Mouse (Mus musculus) hindbrain, embryonic 14.5 days (tissue): ENCODE data around the gene Plekha4. TPM values are rescaled to one million over a fixed set of nuclear protein-coding genes. Genes with fewer than 3 reads are reported as not detected.

Source experiments
- ATAC-seq: fragments of 200-750 bp; cut with Nextera tagmentation; 2 replicates; pipeline ENCODE4 v1.8.0; 2017; ENCODE audit warnings: moderate number of reproducible peaks, mild to moderate bottlenecking, moderate TSS enrichment, moderate library complexity; ENCODE audit not compliant: low FRiP score
- DNase-seq: peaks from one replicate; pipeline ENCODE4 v3.0.0-alpha.2; 2015; ENCODE audit warnings: low spot score
- H3K27ac ChIP-seq: fragments of 300-500 bp; sonication (generic); 2 replicates; pipeline ENCODE4 v1.5.1; 2014; ENCODE audit warnings: mild to moderate bottlenecking, moderate library complexity
- H3K27me3 ChIP-seq: fragments of 300-500 bp; sonication (generic); 2 replicates; pipeline ENCODE4 v1.6.1; 2014; ENCODE audit warnings: mild to moderate bottlenecking, low read length, mixed read lengths; ENCODE audit not compliant: control insufficient read depth, insufficient read depth
- H3K36me3 ChIP-seq: fragments of 300-500 bp; sonication (generic); replicated peaks from 2 replicates; pipeline ENCODE4 v1.6.1; 2014; ENCODE audit not compliant: control insufficient read depth, insufficient read depth
- H3K4me1 ChIP-seq: fragments of 300-500 bp; sonication (generic); replicated peaks from 2 replicates; pipeline ENCODE4 v1.6.1; 2014; ENCODE audit warnings: antibody characterized with exemption, low read length, mixed read lengths; ENCODE audit not compliant: control insufficient read depth, insufficient read depth
- H3K4me2 ChIP-seq: fragments of 300-500 bp; sonication (generic); replicated peaks from 2 replicates; pipeline ENCODE4 v1.6.1; 2014; ENCODE audit warnings: mild to moderate bottlenecking, moderate library complexity
- H3K4me3 ChIP-seq: fragments of 300-500 bp; sonication (generic); replicated peaks from 2 replicates; pipeline ENCODE4 v1.5.1; 2014; ENCODE audit warnings: mild to moderate bottlenecking, low read length
- H3K9ac ChIP-seq: fragments of 300-500 bp; sonication (generic); 2 replicates; pipeline ENCODE4 v1.6.1; 2014
- H3K9me3 ChIP-seq: fragments of 300-500 bp; sonication (generic); 2 replicates; pipeline ENCODE4 v1.6.1; 2016; ENCODE audit warnings: low read length; ENCODE audit not compliant: control insufficient read depth
- WGBS: fragments of 180-500 bp; shearing (Covaris S2); extraction: QIAGEN DNeasy Blood & Tissue Kit; methylation state at CpG from one replicate; pipeline ENCODE4 v1.1.7; 2014; 5-methylcytosine and 5-hydroxymethylcytosine counted together
- polyA plus RNA-seq: library from polyadenylated mRNA; unstranded; fragments of >200 nt; fragmentation: Nextera tagmentation; extraction: Ambion mirVana; gene quantifications from 2 replicates; pipeline ENCODE4 v1.2.1, GENCODE M21; 2014

Gene Plekha4
- polyA plus RNA-seq, 1 experiment from 2014 or later = 2.3 TPM

DNA sequence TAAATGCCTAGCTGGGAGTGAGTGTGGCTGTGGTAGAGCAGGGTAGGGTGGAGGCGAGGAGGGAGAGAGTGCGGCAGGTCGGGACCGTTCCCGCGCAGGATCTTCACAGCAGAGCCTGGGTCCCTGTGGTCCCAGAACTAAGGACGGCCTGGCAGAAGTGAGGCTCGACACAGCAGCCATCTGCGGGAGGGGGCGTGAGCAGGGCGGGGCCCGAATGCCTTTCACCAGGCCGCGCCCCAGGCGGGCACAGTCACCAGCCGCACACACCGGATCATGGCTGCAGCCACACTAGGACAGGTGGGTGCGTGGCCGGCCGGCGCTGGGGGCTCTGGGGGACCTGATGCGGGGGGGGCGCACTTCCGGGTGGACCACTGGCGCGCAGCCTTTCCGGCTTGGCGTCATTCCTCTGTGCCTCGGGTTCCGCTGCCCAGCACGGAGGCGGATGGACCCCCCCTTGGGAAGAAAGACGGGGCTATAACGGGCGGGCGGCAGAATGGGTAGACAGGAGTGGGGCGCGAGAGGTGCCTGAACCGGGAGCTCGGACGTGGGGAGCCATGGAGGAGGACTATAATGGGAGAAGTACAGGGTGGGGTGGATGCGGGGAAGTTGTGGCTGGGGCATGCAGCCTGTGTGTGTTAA is 44.1 kb downstream of the Plekha4 start, which contains the start of gene Bcat2:
Gene Bcat2, plus strand, starts transcription at position 51 of the 639 bp plus-strand sequence.
- Histone ChIP-seq H3K36me3 (no peaks in the 10 kb centered on the region), H3K9ac (peak within 1 kb of the TSS; percentile 91), H3K4me1 (peaks cover 22% of the 10 kb centered on the region), H3K9me3 (no peaks in the 10 kb centered on the region), H3K27me3 (no peaks in the 10 kb centered on the region), H3K4me2 (peak within 1 kb of the TSS; percentile 62), H3K4me3 (peak within 1 kb of the TSS; percentile 63), H3K27ac (peak within 1 kb of the TSS; percentile 80)
- under 1% methylated on average over 40 of the region's 42 CpGs for WGBS
- ATAC-seq (peak; percentile 66; the same call in 1 of the 2 replicates), DNase-seq (peak; percentile 69)

DNA sequence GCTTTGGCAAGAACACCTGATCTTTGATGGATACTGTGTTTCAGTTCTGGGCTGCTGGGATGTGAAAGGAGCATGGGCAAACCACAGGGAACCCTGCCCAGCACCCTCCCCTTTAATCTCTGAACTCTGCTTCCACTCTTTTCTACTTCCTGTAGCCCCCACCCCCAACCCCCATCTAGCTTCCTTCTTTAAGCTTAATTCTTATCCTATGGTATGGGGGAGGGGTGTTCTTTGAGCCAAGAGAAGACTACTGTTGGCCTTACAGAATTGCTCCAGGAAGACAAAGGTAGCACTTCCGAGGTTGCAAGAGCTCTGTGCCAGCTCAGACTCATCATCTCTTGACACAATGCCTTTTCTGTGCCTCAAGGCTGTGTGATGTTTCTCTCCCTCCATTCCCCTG is 45.8 kb downstream of the Plekha4 start:
- 0 out of 2 replicates have a peak overlapping the region, but pooled peaks have one; percentile 62 for H3K4me2 ChIP-seq
- H3K36me3 ChIP-seq = peaks cover 6% of the 10 kb centered on the region; the same call in 1 of the 2 replicates
- no peak overlapping the region for H3K9ac ChIP-seq
- WGBS = 65% methylated on average over 1 of the region's 1 CpGs
- H3K27ac ChIP-seq = no peak overlapping the region
- DNase-seq (no peak), ATAC-seq (no peak)
- no peak overlapping the region for H3K4me3 ChIP-seq
- H3K9me3 ChIP-seq = no peaks in the 10 kb centered on the region
- H3K4me1 ChIP-seq = peaks cover 22% of the 10 kb centered on the region
- no peaks in the 10 kb centered on the region for H3K27me3 ChIP-seq

DNA sequence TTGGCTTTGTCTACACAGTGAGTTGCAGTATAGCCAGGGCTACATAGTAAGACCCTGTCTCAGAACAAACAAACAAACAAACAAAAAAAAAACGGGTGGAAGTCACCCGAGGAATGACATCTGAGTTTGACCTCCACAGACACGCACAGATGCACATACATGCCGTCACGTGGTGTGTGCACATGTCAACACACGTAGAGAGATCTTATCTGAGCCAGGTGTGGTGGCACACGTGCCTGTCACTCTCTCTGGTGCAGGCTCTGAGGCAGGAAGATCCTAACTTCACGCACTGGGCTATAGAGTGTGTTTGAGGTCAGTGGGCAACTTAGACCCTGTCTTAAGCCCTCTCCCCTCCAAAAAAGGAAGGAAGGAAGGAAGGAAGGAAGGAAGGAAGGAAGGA is 47.8 kb downstream of the Plekha4 start:
- Histone ChIP-seq H3K9me3 (no peaks in the 10 kb centered on the region), H3K36me3 (peaks cover 9% of the 10 kb centered on the region; the same call in 1 of the 2 replicates), H3K4me2 (no peak overlapping the region), H3K4me3 (no peak overlapping the region), H3K27ac (no peak overlapping the region), H3K27me3 (no peaks in the 10 kb centered on the region), H3K4me1 (peaks cover 15% of the 10 kb centered on the region), H3K9ac (no peak overlapping the region)
- ATAC-seq = no peak
- DNase-seq = no peak
- 83% methylated on average over 8 of the region's 8 CpGs for WGBS

DNA sequence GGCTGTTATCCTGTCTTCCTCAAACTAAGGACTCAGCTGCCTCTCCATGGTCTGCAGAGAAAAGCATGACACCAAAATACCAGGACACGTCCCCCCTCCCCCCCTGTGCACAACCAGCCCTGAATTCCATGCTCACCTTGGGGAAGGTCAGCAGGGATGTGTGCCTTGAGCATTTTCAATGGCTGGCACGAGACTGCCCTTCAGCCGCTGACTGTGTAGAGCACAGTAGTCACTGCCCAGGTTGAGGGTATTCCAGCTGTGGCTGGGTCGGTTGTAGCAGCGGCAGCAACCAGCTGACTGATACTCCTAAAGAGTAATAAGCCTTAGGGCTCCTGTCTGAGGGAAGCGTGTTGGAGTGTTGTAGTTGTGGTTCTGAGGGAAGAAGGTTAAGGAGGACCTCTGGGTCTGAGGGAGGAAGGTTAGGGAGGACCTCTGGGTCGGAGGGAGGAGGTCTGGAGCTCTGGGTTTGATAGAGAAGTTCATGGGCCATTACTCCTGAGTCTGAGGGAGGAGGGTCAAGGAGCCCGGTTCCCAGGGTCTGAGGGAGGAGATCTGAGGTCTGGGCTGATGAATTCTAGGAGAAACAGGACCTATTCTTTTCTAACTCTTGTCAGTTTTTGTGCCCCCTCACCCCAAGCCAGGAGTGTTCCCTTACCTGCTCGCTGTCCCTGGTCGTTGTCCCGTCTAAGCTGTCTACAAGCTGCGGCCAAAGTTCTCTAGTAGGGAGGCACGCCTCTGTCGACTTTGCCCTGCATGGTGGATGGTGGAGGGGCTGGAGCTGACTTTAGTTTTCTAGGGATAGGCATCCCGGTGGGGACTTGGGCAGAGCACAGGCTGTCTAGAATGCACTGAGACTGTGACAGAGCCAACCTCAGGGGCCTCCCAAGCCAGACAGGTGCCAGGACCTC is 48.6 kb downstream of the Plekha4 start:
- WGBS = 89% methylated on average over 15 of the region's 15 CpGs
- Histone ChIP-seq H3K27me3 (no peaks in the 10 kb centered on the region), H3K4me3 (no peak overlapping the region), H3K4me1 (peaks cover 15% of the 10 kb centered on the region), H3K27ac (no peak overlapping the region), H3K9me3 (no peaks in the 10 kb centered on the region), H3K36me3 (peaks cover 10% of the 10 kb centered on the region; the same call in 1 of the 2 replicates), H3K9ac (no peak overlapping the region), H3K4me2 (no peak overlapping the region)
- ATAC-seq (no peak), DNase-seq (no peak)

DNA sequence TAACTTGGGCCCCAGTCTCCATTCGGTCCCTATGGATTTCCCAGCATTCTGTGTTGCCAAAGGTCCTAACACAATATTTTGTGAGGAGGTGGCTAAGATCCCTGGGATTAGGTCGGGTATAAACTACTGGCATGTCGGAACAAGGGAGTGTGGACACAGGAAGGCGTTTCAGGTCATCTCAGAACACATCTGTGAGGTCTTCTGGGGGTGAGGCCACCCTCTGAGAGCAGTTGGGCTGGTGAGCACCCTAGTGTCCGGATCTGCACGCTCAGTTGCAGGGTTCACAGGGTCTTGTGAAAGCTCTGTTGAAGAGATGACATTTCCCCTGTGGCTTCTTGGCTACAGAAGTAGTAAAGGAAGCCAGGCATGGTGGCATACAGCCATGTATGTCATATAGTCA is 59.8 kb downstream of the Plekha4 start:
- DNase-seq = no peak
- H3K9ac ChIP-seq = no peak overlapping the region
- no peaks in the 10 kb centered on the region for H3K27me3 ChIP-seq
- no peak overlapping the region for H3K27ac ChIP-seq
- H3K4me1 ChIP-seq = no peaks in the 10 kb centered on the region; the same call in 1 of the 2 replicates
- ATAC-seq = no peak
- no peak overlapping the region for H3K4me2 ChIP-seq
- H3K36me3 ChIP-seq = peaks cover 13% of the 10 kb centered on the region
- 93% methylated on average over 6 of the region's 6 CpGs for WGBS
- H3K4me3 ChIP-seq = no peak overlapping the region
- no peaks in the 10 kb centered on the region for H3K9me3 ChIP-seq

DNA sequence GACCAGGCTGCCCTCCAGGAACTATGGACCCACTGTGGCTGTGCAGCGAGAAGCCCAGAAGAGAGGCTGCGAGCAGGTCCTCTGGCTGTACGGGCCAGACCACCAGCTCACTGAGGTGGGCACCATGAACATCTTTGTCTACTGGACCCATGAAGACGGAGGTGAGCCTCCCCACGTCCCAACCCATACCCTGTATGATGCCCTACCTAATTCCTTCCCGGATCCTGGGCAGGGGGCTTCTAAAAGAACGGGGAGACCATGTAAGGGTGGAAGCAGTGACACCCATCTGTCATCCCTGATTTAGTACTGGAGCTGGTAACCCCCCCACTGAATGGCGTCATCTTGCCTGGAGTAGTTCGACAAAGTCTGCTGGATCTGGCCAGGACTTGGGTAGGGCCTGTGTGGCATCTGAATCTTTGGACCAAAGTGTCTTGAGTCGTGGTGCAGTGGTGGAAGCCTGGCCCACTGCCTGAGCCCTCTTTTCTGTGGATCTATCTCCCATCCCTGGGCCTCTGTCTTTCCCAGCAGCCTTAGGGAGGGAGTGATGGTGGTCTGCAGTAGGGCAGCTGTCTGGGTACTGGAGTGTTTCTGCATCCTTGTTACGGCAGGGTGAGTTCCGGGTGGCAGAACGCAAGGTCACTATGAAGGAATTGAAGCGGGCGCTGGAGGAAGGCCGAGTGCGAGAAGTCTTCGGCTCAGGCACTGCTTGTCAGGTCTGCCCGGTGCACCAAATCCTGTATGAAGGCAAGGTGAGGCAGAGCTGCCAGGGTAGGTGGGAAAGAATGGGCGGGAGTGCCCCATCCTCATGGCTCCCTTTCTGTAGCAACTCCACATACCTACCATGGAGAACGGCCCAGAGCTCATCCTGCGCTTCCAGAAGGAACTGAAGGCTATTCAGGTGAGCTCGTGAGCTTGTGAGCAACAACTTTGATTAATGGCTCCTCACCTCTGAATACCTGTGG is 61.8 kb downstream of the Plekha4 start:
- ATAC-seq (no peak), DNase-seq (no peak)
- 97% methylated on average over 23 of the region's 23 CpGs for WGBS
- Histone ChIP-seq H3K9ac (no peak overlapping the region), H3K27ac (no peak overlapping the region), H3K9me3 (no peaks in the 10 kb centered on the region), H3K4me3 (no peak overlapping the region), H3K36me3 (peaks cover 9% of the 10 kb centered on the region), H3K27me3 (no peaks in the 10 kb centered on the region), H3K4me1 (no peaks in the 10 kb centered on the region; the same call in 1 of the 2 replicates), H3K4me2 (no peak overlapping the region)

DNA sequence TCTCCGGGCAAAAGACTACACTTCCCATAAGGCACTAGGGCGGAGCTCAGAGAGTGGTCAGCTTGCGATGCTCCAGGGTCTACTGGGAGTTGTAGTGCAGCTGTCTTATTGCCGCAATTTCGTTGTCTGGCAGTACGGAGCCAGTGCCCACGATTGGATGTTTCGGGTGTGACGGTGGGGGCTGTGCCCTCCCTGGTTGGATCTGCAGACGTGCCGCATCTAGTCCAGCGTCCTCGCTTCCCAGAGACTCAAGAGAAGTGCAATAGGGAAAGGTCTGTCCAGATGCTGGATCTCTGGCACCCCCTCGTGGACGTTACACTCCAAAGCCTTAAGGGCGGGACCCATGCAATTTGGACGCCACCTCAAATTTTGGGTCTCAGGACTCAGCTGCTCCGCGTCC is 63.0 kb downstream of the Plekha4 start:
- no peaks in the 10 kb centered on the region; the same call in 1 of the 2 replicates for H3K4me1 ChIP-seq
- H3K27me3 ChIP-seq = no peaks in the 10 kb centered on the region
- DNase-seq (peak; percentile 91), ATAC-seq (peak; percentile 99)
- peak overlapping the region; percentile 58 for H3K27ac ChIP-seq
- H3K9ac ChIP-seq = no peak overlapping the region
- peak overlapping the region; percentile 51 for H3K4me2 ChIP-seq
- H3K4me3 ChIP-seq = peak overlapping the region; percentile 24
- peaks cover 9% of the 10 kb centered on the region for H3K36me3 ChIP-seq
- 4% methylated on average over 19 of the region's 19 CpGs for WGBS
- no peaks in the 10 kb centered on the region for H3K9me3 ChIP-seq

DNA sequence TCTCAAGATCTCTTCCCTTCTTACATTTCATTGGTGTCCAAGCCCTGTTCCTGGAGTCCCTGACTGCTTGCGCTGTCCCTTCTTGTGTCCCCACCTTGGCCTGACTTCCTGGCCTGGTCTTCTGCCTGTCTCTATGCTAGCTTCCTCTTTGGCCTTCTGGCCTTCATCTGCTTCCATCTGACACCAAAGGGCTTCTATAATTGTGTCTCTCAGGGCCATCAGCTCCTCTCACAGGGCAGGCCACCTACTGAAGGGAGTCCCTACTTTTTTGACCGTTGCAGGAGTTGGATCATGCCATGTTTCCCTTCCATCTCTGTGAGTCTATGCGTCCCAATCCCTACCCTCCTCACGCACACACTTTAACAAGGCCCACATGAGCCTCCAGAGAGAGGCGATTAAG is 63.8 kb downstream of the Plekha4 start:
- H3K27ac ChIP-seq = peak overlapping the region; percentile 53; the same call in 1 of the 2 replicates
- H3K4me3 ChIP-seq = no peak overlapping the region
- H3K9me3 ChIP-seq = no peaks in the 10 kb centered on the region
- DNase-seq = no peak
- 95% methylated on average over 5 of the region's 5 CpGs for WGBS
- no peak overlapping the region; the same call in 1 of the 2 replicates for H3K4me2 ChIP-seq
- no peak for ATAC-seq
- no peaks in the 10 kb centered on the region for H3K27me3 ChIP-seq
- no peak overlapping the region for H3K9ac ChIP-seq
- no peaks in the 10 kb centered on the region; the same call in 1 of the 2 replicates for H3K4me1 ChIP-seq
- H3K36me3 ChIP-seq = peaks cover 5% of the 10 kb centered on the region
